Mouse (Mus musculus) skeletal muscle tissue, adult 2 months (tissue): ENCODE data around the gene Marveld1.
A peak's percentile ranks its signal among the peaks of the same experiment; 100 is the strongest.

Source experiments
- DNase-seq: peaks from one replicate; pipeline ENCODE4 v3.0.0-alpha.2; 2012; ENCODE audit warnings: low read depth, low spot score

Marveld1 gene

DNA sequence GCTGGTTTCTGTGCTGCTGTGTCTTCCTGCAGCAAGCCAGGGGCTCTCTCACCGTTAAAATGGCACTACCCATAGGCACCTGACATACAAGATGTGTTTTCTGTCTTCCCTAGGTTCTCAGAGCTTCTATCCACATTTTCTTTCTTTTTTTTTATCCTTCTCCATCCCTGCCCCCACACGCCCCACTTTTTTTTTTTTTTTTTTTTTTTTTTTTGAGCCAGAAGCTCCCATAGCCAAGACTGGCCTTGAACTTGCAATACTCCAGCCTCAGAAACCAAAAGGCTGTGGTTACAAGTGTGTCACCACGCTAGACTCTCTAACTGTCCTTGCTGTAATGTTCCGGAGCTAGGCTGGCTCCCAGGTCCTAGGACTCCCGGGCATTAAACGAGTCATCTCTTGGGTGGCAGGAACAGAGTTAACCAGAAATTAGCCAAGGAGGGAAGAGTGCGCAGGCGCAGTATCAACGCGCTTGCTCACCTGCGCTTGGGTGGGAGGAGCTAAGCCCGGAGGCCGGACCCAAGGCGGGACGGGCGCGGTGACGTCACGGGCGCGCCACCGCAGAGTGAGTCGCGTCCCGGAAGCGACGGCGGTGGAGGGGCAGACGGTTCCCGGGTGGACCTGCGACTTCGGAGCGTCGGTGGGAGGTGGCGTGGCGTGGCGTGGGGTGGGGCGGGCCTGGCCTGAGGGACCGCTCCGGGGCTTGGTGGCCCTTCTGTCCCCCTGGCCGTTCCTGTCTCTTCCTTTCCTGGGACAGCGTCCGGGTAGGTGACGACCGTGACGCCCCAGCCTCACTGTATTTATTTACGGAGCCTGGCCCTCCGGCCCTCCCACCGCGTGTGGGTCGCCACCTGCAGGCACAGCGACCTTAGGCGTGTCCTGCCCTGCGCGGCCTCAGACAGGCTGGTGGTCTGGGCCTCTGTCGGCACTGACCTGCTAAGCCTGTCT lies 23.1 kb downstream of the Marveld1 start:
- peak; percentile 92 for DNase-seq

- DNase-seq = no peak
Observed at GRCm38 (mm10) chr19:42176841-42177240, 29.6 kb downstream of the Marveld1 start.

- DNase-seq = no peak
Observed at GRCm38 (mm10) chr19:42177461-42177860, 30.3 kb downstream of the Marveld1 start.

DNA sequence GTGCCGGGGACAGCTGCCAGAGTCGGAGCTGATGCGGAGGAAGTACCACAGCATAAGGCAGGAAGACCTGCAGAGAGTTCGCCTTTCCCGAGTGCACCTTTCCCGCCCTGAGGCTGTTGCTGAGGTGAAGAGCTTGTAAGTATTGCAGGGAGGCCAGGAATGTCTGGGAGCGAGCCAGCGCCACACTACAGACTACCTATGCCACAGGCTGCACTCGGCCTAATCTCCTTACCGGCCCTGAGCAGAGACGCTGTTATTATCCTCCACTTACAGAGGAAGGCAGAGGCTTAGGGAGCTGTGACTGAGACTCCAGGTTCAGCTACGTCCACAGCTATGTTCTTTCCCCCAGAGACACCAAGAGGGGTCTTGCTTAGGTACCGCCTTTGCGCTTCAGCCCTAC lies 32.2 kb downstream of the Marveld1 start:
- no peak for DNase-seq

GRCm38 (mm10) chr19:42182673-42183072 lies 35.5 kb downstream of the Marveld1 start:
- DNase-seq = no peak

DNA sequence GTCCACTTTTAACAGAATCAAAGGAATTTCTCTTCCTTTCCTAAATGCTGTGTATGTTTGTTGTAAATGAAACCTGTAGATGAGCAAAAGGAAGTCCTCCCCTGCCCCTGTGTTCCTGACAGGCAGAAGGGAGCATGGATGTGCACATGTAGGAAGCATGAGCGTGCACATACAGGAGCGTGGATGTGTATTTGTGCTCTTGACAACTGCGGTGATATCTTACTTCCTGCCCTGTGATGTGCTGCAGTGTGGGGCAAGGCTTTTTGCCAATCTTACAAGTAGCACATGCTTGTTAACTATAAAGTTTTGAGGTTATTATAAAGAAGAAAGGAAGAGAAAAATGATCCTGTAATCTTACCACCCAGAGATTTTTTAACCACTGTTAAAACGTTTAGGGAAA lies 42.5 kb downstream of the Marveld1 start:
- DNase-seq = no peak

DNA sequence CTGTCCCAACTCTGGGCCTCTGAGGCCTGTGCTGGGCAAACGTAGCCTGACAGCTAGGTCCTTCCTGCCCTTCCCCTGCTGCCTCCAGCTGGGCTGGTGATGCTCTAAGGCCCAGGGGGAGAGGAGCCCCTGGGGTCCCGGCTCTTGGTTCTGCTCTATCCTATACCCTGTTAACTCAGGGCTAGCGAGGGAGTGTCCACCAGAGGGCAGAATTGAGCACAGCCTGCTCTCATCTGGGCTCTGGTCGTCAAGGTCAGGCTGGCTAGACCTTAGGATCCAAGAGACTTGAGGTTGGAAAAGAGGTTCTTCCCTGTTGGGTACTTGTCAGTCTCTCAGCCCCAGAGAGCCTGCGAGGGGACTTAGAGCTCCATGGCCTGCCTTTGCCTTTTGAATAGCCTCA lies 43.3 kb downstream of the Marveld1 start:
- no peak for DNase-seq

DNA sequence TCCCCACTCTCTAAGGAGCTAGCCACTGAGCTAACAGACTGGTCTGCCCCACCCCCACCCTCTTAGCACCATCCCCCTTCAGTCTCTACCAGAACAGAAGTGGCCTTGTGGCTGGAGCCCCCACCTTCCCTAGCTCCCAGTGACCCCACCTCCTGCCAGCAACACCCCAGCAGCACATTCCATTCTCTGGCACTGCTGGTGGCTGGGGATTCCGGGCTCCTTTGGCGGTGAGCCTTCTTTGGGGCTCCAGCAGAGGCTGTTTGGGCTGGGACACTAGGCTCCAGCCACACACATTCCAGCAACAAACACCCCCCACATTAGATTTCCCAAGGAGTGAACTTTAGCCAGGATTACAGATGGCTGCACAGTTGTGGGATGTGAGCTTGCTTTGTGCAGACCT lies 46.1 kb downstream of the Marveld1 start:
- no peak for DNase-seq

DNA sequence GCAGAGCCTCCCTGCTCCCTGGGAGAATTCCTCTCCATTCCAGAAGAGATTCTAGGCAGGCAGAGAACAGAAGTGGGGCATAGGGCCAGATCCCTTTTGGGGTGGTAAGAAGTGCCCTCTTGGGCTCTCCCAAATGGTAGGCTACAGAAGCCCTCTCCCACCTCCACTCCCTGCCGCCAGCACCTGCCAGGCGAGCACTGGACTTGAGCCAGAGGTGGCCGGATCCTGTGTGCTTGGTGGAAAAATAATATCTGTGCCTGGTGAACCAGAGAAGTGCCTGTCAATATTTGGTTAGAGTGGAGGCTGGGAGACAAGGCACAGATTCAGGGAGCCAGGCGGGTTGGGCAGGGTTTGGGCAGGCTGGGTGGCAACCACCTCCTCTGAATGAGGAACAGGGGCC lies 49.2 kb downstream of the Marveld1 start:
- DNase-seq = no peak

GRCm38 (mm10) chr19:42197066-42197465 lies 49.9 kb downstream of the Marveld1 start:
- no peak for DNase-seq

DNA sequence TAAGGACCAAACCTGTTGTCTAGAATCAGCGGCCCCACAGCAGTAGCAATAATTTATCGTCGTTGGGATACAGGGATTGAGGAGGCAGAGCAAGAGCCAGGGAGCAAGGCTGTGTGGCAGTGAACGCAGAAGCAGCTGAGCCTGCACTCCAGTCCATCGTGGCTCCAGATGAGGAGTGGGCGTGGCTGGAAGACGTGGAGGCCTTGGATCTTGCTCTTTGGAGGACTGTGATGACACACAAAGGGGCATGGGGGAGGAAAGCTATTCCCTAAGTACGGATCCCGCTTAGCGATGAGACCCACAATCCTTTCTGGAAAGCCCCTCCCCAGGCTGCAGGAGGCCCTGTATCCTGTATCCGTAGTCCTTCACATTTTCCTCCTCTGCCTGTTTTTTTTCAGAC lies 50.8 kb downstream of the Marveld1 start:
- no peak for DNase-seq
